8 mouse cellular contexts compared by ENCODE assay signal in the genomic region with DNA sequence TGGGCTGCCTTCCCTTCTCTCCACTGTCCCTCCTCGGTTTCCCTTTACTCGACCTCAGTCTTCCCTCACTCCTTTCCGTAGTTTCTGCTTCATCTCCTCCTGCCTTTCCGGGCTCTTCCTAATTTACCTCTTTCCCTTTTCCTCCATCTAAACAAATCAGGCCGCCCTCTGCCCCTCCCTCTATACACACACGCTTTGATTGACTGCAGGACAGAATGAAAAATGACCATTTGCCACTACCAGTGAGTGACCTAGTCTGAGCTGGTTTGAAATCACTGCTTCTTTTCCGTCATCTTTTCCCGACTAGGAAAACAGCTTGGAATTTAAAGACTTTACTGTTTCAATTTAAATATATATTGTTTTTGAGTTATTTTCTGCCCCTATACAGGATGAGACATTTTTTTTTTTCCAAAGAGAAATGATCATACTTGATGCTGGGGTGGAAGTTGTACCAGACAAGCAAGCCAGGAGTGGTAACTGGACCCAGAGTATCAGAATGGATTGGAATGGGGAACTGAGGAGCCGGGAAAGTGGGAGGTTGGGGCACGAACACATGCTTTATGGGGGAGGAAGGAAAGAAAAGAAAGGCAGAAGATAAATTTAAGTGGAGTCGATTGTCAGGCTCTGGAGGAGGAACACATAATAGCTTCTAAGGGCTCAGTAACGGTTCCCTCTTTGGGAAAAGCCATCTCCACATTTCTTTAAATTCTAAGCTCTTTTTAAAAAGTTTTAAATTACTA.
A peak's percentile ranks its signal among the peaks of the same experiment; 100 is the strongest.
DNase-seq lines count a peak whose midpoint lies in the region; ATAC-seq and TF ChIP-seq lines count a peak whose summit lies in the region.

No protein-coding gene starts in this region.

- TF ChIP-seq POLR2A in lung, adult 2 months (IDR thresholded peaks at IDR 0.05; ENCODE audit: borderline replicate concordance, extremely low read depth, low read depth, low read length), result no peak
- TF ChIP-seq POLR2A in embryonic fibroblast, embryonic 13.5 days (IDR thresholded peaks at IDR 0.05; ENCODE audit: low read depth, low read length), result no peak

- peaks cover 13% of the 10 kb centered on the region for H3K27me3 ChIP-seq in limb, embryonic 10.5 days (ENCODE audit: low read depth, poor library complexity, severe bottlenecking)
- 0 out of 2 replicates have a peak, but pooled peaks cover 2% of the 10 kb centered on the region for H3K27me3 ChIP-seq in neural tube, embryonic 15.5 days (replicated peaks)

- peak; percentile 29; the same call in 1 of the 2 replicates for ATAC-seq in neural tube, embryonic 15.5 days (ENCODE audit: low FRiP score)

- no peaks in the 10 kb centered on the region for H3K9me3 ChIP-seq in limb, embryonic 10.5 days (replicated peaks)
- H3K9me3 ChIP-seq in neural tube, embryonic 15.5 days (replicated peaks), result no peaks in the 10 kb centered on the region

- peak overlapping the region; percentile 50 for H3K9ac ChIP-seq in neural tube, embryonic 15.5 days (replicated peaks)

- no peak overlapping the region for H3K27ac ChIP-seq in embryonic fibroblast, embryonic 13.5 days (ENCODE audit: insufficient read depth, low read length)
- H3K27ac ChIP-seq in limb, embryonic 10.5 days, result peak overlapping the region; percentile 69
- H3K27ac ChIP-seq in neural tube, embryonic 15.5 days (replicated peaks), result peak overlapping the region; percentile 69; the same call in 1 of the 2 replicates

- no peak for TF ChIP-seq CTCF in lung, adult 2 months (IDR thresholded peaks at IDR 0.05; ENCODE audit: insufficient read depth, low read length)
- TF ChIP-seq CTCF in embryonic fibroblast, embryonic 13.5 days (IDR thresholded peaks at IDR 0.05; ENCODE audit: borderline replicate concordance, insufficient read depth, low read length), result no peak

- DNase-seq in lung, adult 2 months, result no peak
- DNase-seq in lung, postnatal 36 days, result no peak
- no peak for DNase-seq in limb, embryonic 10.5 days (ENCODE audit: low spot score)
- no peak for DNase-seq in cerebellum, adult 9-11 months
- no peak for DNase-seq in spleen, adult 12 weeks (ENCODE audit: low spot score)
- no peak for DNase-seq in urinary bladder, adult 2 months (ENCODE audit: low spot score)

- no peaks in the 10 kb centered on the region for H3K4me1 ChIP-seq in lung, adult 2 months (ENCODE audit: control insufficient read depth, insufficient read depth, low read length)
- 0 out of 2 replicates have a peak, but pooled peaks cover 3% of the 10 kb centered on the region for H3K4me1 ChIP-seq in embryonic fibroblast, embryonic 13.5 days (ENCODE audit: control insufficient read depth, insufficient read depth, low read length)
- H3K4me1 ChIP-seq in limb, embryonic 10.5 days, result peaks cover 19% of the 10 kb centered on the region
- peaks cover 12% of the 10 kb centered on the region for H3K4me1 ChIP-seq in neural tube, embryonic 15.5 days

- 21% methylated on average over 12 of the region's 12 CpGs for WGBS in lung, adult 2 months
- 22% methylated on average over 12 of the region's 12 CpGs for WGBS in limb, embryonic 10.5 days
- 12% methylated on average over 12 of the region's 12 CpGs for WGBS in neural tube, embryonic 15.5 days

- H3K36me3 ChIP-seq in limb, embryonic 10.5 days, result no peaks in the 10 kb centered on the region
- H3K36me3 ChIP-seq in neural tube, embryonic 15.5 days, result peaks cover 7% of the 10 kb centered on the region

- peak overlapping the region; percentile 68 for H3K4me2 ChIP-seq in neural tube, embryonic 15.5 days

- peak overlapping the region; percentile 9 for H3K4me3 ChIP-seq in lung, adult 2 months (replicated peaks; ENCODE audit: extremely low read depth, low read depth, low read length)
- H3K4me3 ChIP-seq in embryonic fibroblast, embryonic 13.5 days (ENCODE audit: insufficient read depth, low read length), result peak overlapping the region; percentile 65
- H3K4me3 ChIP-seq in limb, embryonic 10.5 days, result peak overlapping the region; percentile 70
- peak overlapping the region; percentile 41 for H3K4me3 ChIP-seq in neural tube, embryonic 15.5 days (replicated peaks)

Comparison
In these comparisons a context has a peak if more than half of its experiments do, and no peak if none do; other contexts are left out.
1. H3K4me3 ChIP-seq: peak in every context shown above with its lines; median percentile 70 in limb, embryonic 10.5 days; 65 in embryonic fibroblast, embryonic 13.5 days; 41 in neural tube, embryonic 15.5 days; 9 in lung, adult 2 months.